Mouse (Mus musculus) megakaryocyte, adult 5-6 weeks (primary cell): ENCODE measurements around the gene Gm28044. TPM values are rescaled to one million over a fixed set of nuclear protein-coding genes. Genes with fewer than 3 reads are reported as not detected.
"Not testable (repeated sequence)": the region's sequence is repeated elsewhere in the genome, so short reads cannot be mapped to it uniquely, and the experiment has no call there.

Experiments used
- ATAC-seq: 2 replicates; pipeline ENCODE4 v1.8.0; 2016; ENCODE audit warnings: mild to moderate bottlenecking, inconsistent platforms; ENCODE audit not compliant: poor library complexity, severe bottlenecking
- total RNA-seq, 2 experiments: library from RNA; stranded (forward) in 1 of 2; stranded (reverse) in 1 of 2; fragments of 153-499, 151-499 nt in 1 of 2; fragments of 221-1000, 200-1000 nt in 1 of 2; gene quantifications; 2 replicates each; pipeline versions ENCODE4 v1.2.3 to v1.2.4; 2015 to 2017

Gm28044 gene
- total RNA-seq (2015) (4.0 and 7.5 TPM in 2 replicates), total RNA-seq (2017) (17.5 and 18.9 TPM in 2 replicates)

DNA sequence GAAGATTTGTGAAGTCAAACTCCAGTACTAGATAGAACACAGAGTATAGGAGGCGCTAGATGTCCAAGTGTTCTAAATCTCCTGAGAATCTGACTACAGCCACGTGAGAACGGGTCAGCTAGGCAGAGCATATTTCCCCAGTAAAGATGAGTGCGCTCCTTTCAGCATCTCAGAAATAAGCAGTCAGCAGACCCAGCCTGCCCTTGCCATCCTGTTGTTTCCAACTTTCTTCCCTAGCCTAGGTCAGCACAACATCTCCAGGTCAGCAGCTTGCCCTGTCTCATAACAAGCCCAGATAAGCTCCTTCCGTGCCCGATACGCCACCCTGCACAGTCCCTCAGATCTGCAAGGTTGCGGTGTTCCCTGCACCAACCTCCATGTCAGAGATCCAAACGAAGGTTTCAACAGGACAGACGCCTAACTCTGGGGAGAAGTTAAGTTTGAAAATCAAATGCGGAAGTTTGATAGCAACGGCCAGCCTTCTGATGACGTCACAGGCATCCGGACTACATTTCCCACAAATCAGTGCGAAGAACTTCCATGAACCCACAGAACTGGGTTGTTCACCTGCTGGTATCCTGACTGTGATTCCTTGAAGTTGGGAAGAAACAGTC is at the start of gene Gm28044, which contains the start of gene Zfp953:
Gene Gm28044, minus strand, starts transcription at position 406 of the 614 bp plus-strand sequence.
Gene Zfp953, minus strand, starts transcription at position 475 of the 614 bp plus-strand sequence.
- peak; percentile 94 for ATAC-seq

DNA sequence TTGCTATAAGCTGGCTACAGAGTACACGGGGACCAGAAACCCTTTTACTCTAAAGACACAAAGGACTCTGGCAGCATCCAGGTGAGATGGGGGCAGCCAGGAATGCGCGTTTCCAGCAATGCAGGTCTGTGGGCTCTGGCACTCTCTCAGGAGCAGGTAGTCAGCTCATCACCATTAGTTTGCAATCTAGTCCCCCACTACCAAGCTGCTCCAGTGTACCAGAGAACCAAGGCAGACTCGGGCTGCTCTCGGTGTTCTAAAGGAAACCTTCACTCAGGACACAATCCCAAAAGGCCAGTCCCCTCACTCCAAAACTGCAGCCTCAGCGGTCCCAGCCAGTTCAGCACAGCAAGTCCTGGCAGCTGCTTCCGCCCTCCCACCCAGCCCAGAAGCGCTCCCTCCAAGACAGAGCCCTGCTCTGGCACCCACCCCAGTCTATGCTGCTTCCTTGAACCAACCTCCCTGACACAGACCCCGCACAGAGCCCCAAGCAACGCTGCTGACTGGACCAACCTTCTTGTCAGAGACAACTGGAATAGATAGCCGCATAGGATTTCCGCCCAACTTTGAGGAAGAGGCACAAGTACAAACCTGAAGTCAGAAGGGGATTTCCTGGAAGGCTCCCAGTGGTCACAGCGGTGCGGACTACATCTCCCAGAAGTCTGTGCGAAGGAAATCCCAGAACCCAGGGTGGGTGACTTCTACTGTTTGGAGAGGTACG is 39.0 kb upstream of the Gm28044 start, which contains the start of gene Zfp429:
Gene Zfp429, minus strand, starts transcription at position 637 of the 721 bp plus-strand sequence.
- peak; percentile 94 for ATAC-seq

DNA sequence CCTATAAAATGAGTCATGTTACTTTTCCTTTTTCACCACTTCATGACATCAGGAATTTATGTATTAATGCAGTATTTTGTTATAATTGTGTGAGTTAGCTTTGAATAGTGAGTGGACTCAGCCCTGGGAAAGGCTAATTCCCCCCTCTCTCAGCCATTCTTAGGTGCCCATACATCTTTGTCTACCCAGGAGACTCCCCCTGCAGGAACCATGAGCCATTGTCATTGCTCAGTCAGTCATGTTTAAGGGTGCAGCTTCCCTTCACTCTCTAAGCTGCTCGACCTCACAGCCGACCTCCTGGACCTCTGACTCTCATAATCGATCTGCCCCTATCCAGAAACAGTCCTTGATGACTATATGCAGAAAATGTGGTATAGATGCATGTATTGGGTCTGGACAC is 15.9 kb upstream of the Gm28044 start:
- ATAC-seq, result not testable (repeated sequence)

DNA sequence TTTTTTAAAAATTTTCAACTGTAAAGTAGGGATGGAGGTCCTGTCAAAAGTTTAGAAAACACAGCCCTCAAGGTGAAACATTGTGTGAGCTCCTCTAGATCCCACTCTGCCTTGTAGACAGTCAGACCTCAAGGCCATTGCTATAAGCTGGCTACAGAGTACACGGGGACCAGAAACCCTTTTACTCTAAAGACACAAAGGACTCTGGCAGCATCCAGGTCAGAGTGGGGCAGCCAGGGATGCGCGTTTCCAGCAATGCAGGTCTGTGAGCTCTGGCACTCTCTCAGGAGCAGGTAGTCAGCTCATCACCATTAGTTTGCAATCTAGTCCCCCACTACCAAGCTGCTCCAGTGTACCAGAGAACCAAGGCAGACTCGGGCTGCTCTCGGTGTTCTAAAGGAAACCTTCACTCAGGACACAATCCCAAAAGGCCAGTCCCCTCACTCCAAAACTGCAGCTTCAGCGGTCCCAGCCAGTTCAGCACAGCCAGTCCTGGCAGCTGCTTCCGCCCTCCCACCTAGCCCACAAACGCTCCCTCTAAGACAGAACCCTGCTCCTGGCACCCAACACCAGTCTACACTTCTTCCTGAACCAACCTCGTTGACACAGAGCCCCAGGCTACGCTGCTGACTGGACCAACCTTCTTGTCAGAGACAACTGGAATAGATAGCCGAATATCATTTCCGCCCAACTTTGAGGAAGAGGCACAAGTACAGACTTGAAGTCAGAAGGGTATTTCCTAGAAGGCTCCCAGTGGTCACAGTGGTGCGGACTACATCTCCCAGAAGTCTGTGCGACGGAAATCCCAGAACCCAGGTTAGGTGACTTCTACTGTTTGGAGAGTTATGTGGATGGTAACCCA is 14.9 kb upstream of the Gm28044 start, which contains the start of the genes Gm28041 and Zfp456:
Gene Gm28041, minus strand, starts transcription at position 684 of the 862 bp plus-strand sequence.
Gene Zfp456, minus strand, starts transcription at position 761 of the 862 bp plus-strand sequence.
- ATAC-seq, result peak; percentile 96

DNA sequence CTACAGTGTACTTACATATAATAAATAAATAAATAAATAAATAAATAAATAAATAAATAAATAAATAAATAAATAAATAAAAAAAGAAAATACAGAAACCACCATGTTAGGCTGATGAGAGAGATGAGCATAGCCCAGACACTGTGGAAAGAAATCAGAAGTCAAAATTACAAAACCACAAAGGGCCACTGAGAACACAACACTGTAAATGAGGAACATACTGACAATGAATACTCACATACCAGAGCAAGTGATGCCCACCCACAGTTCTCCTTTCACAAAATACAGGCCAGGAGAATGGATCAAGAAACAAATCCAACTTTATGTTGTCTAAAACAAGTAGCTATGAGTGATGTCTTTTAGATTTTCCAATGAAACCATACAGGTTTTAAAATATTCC is 8.5 kb downstream of the Gm28044 start:
- ATAC-seq, result peak; percentile 78

DNA sequence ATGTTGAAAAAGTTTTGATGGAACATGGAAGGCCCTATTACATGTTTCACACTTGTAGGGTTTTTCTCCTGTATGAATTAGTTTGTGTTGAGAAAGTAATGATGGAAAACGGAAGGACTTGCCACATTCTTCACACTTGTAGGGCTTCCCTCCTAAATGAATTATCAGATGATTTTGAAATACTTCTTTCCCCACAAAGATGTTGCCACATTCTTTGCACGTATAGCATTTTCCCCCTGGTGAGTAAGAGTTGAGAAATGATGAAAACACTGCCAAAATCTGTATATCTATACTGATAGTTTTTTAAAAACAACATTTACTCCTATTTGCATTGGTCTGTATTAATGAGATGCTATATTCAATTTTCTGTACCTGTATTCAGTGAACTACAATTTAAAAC is 16.9 kb downstream of the Gm28044 start:
- ATAC-seq, result peak; percentile 85

DNA sequence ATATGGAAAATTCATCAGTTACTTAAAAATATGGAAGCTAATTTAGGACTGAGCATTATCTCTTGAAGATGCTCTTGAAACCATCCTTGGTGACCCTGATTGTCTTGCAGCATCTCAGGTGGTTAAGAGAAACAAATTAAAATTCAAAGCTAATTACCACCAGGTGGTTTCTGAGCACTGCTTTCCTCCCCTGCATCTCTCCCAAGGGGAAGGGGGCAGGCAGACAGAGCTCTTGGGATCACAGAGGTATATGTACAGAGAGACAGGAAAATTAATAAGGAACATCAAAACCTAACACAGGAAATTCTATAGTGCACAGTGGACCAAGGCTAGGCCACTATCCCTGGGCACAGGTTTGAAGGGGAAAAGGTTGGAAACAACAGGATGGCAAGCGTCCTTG is 27.5 kb downstream of the Gm28044 start:
- no peak; the same call in 1 of the 2 replicates for ATAC-seq

DNA sequence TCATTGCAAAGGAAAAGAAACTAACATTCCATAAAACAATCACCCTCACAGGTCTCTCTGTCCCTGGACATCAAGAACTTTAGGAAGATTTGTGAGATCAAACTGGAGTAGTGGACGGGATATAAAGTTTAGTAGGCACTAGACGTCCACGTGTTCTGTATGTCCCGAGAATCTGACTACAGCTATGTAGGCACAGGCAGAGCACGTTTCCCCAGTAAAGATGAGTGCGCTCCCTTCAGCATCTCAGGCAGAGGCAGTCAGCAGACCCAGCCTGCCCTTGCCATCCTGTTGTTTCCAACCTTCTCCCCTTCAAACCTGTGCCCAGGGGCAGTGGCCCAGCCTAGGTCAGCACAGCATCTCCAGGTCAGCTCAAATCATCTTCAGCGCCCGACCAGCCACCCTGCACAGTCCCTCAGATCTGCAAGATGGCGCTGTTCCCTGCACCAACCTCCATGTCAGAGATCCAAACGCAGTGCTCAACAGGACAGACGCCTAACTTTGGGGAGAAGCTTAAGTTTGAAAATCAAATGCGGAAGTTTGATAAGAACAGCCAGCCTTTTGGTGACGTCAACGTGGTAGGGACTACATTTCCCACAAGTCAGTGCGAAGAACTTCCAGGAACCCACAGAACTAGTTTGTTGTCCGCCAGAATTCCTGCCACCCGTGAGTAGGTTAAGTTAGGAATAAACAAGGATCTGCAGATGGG is 28.2 kb downstream of the Gm28044 start, which contains the start of gene Zfp595:
Gene Zfp595, minus strand, starts transcription at position 552 of the 706 bp plus-strand sequence.
- peak; percentile 92 for ATAC-seq

DNA sequence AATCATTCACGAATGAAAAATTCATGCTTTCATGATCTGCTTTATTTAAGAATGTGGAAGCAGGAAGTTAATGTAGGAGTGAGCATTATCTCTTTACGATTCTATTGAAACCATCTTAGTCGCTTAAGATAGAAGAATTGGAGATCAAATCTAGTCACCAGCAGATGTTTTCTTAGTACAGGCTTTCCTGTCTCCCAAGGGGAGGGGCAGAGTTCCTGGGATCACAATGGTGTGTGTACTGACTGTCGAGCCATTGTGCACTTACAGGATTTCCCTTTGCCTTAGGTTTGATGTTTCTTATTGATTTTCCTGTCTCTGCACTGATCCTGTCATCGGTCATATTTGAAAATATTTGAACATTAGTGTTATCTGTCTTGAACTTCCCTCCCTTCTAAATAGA is 53.6 kb downstream of the Gm28044 start:
- ATAC-seq, result peak; percentile 15

DNA sequence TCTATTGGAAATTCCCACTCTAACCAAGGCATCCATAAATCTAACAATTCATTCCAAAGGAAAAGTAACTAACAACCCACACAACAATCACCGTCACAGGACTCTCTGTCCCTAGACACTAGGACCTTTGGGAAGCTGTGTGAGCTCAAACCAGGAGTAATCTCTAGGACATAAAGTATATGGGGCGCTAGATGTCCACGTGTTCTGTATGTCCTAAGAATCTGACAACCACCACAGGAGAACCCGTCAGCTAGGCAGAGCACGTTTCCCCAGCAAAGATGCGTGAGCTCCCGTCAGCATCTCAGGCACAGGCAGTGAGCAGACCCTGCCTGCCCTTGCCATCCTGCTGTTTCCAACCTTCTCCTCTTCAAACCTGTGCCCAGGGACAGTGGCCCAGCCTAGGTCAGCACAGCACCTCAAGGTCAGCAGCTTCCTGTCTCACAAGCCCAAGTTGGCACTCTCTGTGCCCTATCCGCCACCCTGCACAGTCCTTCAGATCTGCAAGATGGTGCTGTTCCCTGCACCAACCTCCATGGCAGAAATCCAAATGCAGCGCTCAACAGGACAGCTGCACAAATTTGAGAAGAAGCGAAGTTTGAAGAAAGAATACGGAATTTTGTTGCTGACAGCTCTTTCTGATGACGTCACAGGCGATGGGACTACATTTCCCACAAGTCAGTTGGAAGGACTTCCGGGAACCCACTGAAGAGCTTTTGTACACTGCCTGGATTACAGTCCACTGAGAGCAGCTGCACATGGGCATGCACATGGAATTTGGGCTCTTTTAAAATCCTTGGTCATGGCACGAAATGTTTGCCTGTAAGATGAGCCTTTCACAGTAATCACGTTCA is 54.3 kb downstream of the Gm28044 start, which contains the start of gene Zfp457:
Gene Zfp457, minus strand, starts transcription at position 664 of the 851 bp plus-strand sequence.
- peak; percentile 95 for ATAC-seq

DNA sequence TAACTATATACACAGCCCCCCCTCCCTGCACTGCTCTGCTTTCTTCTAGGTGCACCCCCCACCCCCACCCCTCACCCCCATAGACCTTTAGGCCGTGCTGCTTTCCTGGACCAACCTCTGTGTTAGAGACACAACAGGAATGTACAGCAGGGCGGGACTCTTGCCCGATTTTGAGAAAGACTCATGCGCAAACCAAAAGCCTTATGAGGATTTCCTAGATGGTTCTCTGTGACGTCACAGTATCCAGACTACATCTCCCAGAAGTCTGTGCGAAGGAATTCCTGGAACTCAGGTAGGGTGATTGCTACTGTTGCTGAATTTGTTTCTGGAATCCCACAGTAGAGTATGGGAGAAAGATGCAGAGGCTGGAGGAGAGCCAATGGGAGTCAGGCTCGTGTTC is 82.0 kb downstream of the Gm28044 start, which contains the start of gene Zfp458:
Gene Zfp458, minus strand, starts transcription at position 153 of the 400 bp plus-strand sequence.
- no peak for ATAC-seq

DNA sequence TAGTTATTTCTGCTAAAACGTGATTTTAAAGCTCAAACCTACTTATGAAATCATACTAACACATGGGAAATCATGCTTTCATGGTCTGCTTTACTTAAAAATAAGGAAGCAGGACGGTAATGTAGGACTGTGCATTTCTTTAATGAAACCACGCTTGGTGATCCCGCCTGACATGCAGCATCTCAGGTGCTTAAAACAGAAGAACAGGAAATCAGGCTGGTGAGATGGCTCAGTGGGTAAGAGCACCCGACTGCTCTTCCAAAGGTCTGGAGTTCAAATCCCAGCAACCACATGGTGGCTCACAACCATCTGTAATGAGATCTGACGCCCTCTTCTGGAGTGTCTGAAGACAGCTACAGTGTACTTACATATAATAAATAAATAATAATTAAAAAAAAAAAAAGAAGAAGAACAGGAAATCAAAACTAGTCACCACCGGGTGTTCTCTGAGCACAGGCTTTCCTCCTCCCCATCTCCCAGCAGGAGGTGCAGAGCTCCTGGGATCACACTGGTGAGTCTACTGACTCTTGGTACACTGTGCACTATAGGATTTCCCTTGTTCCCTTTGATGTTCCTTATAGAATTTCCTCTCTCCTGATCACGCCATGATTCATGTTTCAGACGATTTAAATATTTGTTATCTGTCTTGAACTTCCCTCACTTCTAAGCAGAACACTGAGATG is 90.8 kb downstream of the Gm28044 start:
- peak; percentile 26 for ATAC-seq

DNA sequence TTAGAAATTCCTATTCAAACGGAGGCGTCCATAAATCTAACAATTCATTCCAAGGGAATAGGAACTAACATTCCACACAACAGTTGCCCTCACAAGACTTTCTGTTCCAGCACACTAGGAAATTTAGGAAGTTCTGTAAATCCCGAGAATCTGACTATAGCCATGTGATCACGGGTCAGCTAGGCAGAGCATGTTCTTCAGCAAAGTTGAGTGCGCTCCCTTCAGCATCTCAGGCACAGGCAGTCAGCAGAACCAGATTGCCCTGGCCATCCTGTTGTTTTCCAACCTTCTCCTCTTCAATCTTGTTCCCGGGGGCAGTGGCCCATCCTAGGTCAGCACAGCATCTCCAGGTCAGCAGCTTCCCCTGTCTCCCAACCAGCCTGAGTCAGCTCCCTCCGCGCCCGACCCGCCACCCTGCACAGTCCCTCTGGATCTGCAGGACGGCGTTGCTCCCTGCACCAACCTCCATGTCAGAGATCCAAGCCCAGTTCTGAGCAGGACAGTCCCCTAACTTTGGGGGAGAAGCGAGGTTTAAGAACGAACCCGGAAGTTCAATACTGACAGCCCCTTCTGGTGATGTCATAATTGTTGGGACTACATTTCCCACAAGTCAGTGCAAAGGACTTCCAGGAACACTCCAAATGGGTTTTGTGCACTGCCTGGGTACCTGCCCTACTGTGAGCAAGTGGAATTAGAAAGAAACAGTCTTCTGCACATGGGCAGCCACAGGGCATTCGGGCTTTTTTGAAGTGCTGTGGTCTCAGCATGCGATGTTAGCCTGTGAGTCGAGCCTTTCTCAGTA is 91.6 kb downstream of the Gm28044 start:
- ATAC-seq, result peak; percentile 99

Other genes with a start within 250 kb of the Gm28044 start
- 0.78 and 0.85 TPM in 2 replicates for gene Rslcan18, start 244.3 kb downstream of the Gm28044 start, total RNA-seq (2015)
- 0.22 TPM in 1 of 2 replicates, not detected in the other for gene Rslcan18, start 244.3 kb downstream of the Gm28044 start, total RNA-seq (2017)
- 2.1 and 2.9 TPM in 2 replicates for gene Zfp759, start 238.9 kb downstream of the Gm28044 start, total RNA-seq (2015)
- gene Zfp759, start 238.9 kb downstream of the Gm28044 start, total RNA-seq (2017), result 3.1 and 4.2 TPM in 2 replicates
- gene Rsl1, start 187.4 kb downstream of the Gm28044 start, total RNA-seq (2015), result 6.5 and 7.5 TPM in 2 replicates
- 5.0 and 5.4 TPM in 2 replicates for gene Rsl1, start 187.4 kb downstream of the Gm28044 start, total RNA-seq (2017)
- 2.7 and 3.6 TPM in 2 replicates for gene Zfp455, start 166.0 kb downstream of the Gm28044 start, total RNA-seq (2015)
- 1.7 and 2.4 TPM in 2 replicates for gene Zfp455, start 166.0 kb downstream of the Gm28044 start, total RNA-seq (2017)
- 4.7 and 5.6 TPM in 2 replicates for gene Zfp458, start 82.1 kb downstream of the Gm28044 start, total RNA-seq (2015)
- gene Zfp458, start 82.1 kb downstream of the Gm28044 start, total RNA-seq (2017), result 2.9 and 4.3 TPM in 2 replicates
- gene Zfp457, start 54.1 kb downstream of the Gm28044 start, total RNA-seq (2015), result 0.60 TPM in 1 of 2 replicates, not detected in the other
- 0.65 TPM in 1 of 2 replicates, not detected in the other for gene Zfp457, start 54.1 kb downstream of the Gm28044 start, total RNA-seq (2017)
- gene Zfp595, start 28.0 kb downstream of the Gm28044 start, total RNA-seq (2015), result 10.9 and 11.7 TPM in 2 replicates
- gene Zfp595, start 28.0 kb downstream of the Gm28044 start, total RNA-seq (2017), result 8.4 and 8.7 TPM in 2 replicates
- gene Zfp953, start 69 bp upstream of the Gm28044 start, total RNA-seq (2015), result 14.0 and 14.4 TPM in 2 replicates
- gene Zfp953, start 69 bp upstream of the Gm28044 start, total RNA-seq (2017), result 11.3 and 12.1 TPM in 2 replicates
- gene Gm28041, start 15.2 kb upstream of the Gm28044 start, total RNA-seq (2015), result 1.6 TPM in 1 of 2 replicates, not detected in the other
- 3.6 and 4.6 TPM in 2 replicates for gene Gm28041, start 15.2 kb upstream of the Gm28044 start, total RNA-seq (2017)
- 4.5 and 6.4 TPM in 2 replicates for gene Zfp456, start 15.3 kb upstream of the Gm28044 start, total RNA-seq (2015)
- 4.0 and 4.5 TPM in 2 replicates for gene Zfp456, start 15.3 kb upstream of the Gm28044 start, total RNA-seq (2017)
- gene Zfp429, start 39.3 kb upstream of the Gm28044 start, total RNA-seq (2015), result 18.0 and 18.4 TPM in 2 replicates
- gene Zfp429, start 39.3 kb upstream of the Gm28044 start, total RNA-seq (2017), result 13.0 and 14.7 TPM in 2 replicates
- gene Zfp459, start 60.9 kb upstream of the Gm28044 start, total RNA-seq (2015), result 0.30 and 1.5 TPM in 2 replicates
- gene Zfp459, start 60.9 kb upstream of the Gm28044 start, total RNA-seq (2017), result 0.11 and 1.1 TPM in 2 replicates
- gene Zfp874a, start 91.1 kb upstream of the Gm28044 start, total RNA-seq (2015), result 4.1 and 6.9 TPM in 2 replicates
- 8.6 and 9.2 TPM in 2 replicates for gene Zfp874a, start 91.1 kb upstream of the Gm28044 start, total RNA-seq (2017)
- gene Zfp874b, start 123.7 kb upstream of the Gm28044 start, total RNA-seq (2015), result 8.5 and 12.3 TPM in 2 replicates
- 7.5 and 9.0 TPM in 2 replicates for gene Zfp874b, start 123.7 kb upstream of the Gm28044 start, total RNA-seq (2017)
- gene Zfp58, start 140.0 kb upstream of the Gm28044 start, total RNA-seq (2015), result 6.5 and 8.7 TPM in 2 replicates
- gene Zfp58, start 140.0 kb upstream of the Gm28044 start, total RNA-seq (2017), result 7.2 and 11.0 TPM in 2 replicates
- 3.0 TPM in 1 of 2 replicates, not detected in the other for gene Gm26965, start 165.6 kb upstream of the Gm28044 start, total RNA-seq (2015)
- gene Gm26965, start 165.6 kb upstream of the Gm28044 start, total RNA-seq (2017), result not detected in 2 replicates
- 26.3 and 38.3 TPM in 2 replicates for gene Zfp87, start 165.6 kb upstream of the Gm28044 start, total RNA-seq (2015)
- gene Zfp87, start 165.6 kb upstream of the Gm28044 start, total RNA-seq (2017), result 21.2 and 23.2 TPM in 2 replicates
- 13.2 and 17.5 TPM in 2 replicates for gene Zfp748, start 193.3 kb upstream of the Gm28044 start, total RNA-seq (2015)
- gene Zfp748, start 193.3 kb upstream of the Gm28044 start, total RNA-seq (2017), result 16.3 and 18.7 TPM in 2 replicates
- 15.1 and 16.9 TPM in 2 replicates for gene Zfp729b, start 249.2 kb upstream of the Gm28044 start, total RNA-seq (2015)
- 19.1 and 21.4 TPM in 2 replicates for gene Zfp729b, start 249.2 kb upstream of the Gm28044 start, total RNA-seq (2017)